Mouse (Mus musculus): ENCODE measurements around the gene Cpped1. TPM values are rescaled to one million over a fixed set of nuclear protein-coding genes. Genes with fewer than 3 reads are reported as not detected.

The Cpped1 gene
- polyA plus RNA-seq, 1 experiment from 2014 or later: 43.6 TPM

DNA sequence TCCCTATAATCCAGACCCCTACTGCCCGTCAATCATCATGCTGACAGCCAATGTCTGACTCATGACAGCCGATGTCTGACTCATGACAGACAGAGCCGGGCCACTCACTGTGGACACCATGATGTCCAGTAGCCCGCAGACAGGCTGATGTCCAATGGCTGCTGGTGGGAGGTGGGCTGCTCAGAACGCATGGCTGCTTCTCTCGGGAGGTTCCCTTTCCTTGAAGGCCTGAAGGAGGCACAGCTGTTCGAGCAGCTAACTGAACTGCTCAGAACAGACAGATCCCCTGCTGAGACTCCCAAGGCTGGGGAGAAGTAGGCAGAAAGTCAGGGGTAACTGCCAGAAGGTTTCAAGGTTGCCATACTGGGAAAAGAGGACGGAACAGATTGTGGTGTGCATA, 97.1 kb downstream of the Cpped1 start:
- 70% methylated on average over 8 of the region's 8 CpGs for WGBS
- Histone ChIP-seq H3K27me3 (ENCODE audit: control insufficient read depth, insufficient read depth, low read length) (no peaks in the 10 kb centered on the region), H3K9ac (ENCODE audit: low read length) (no peak overlapping the region), H3K27ac (replicated peaks in 1 of 2; ENCODE audit: control insufficient read depth in 1 of 2, insufficient read depth in 1 of 2, low read depth in 2 of 2, low read length in 2 of 2) (no peak overlapping the region), H3K4me3 (ENCODE audit: control insufficient read depth in 1 of 2, insufficient read depth in 1 of 2, low read depth in 1 of 2, low read length in 2 of 2) (no peak overlapping the region), H3K4me2 (ENCODE audit: low read length) (no peak overlapping the region), H3K4me1 (ENCODE audit: control insufficient read depth in 2 of 2, insufficient read depth in 2 of 2, low read length in 2 of 2) (no peaks in the 10 kb centered on the region), H3K36me3 (ENCODE audit: control insufficient read depth, insufficient read depth, low read length) (no peaks in the 10 kb centered on the region), H3K9me3 (ENCODE audit: control insufficient read depth, low read length) (no peaks in the 10 kb centered on the region)
- no peak for ATAC-seq (ENCODE audit: insufficient number of reproducible peaks, insufficient read depth, low FRiP score, low read depth)

DNA sequence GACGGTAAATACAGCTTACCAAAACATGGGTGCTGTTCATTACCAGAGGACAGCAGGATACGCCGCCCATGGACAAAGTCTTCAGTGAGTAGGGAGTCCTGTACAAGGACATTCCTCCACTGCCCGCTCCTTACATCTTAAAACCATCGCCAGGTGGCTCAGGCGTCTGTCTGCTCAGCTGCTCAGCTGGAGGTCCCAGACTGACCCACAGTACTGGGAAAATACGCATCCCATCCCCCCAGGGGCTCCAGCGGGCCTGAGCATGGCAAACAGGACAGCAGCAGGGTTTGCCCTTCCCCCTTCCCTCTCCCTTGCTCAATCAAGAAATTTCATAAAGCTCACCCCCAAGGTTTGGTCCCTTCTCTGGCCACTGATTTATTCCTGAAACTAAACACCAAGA, 99.6 kb downstream of the Cpped1 start:
- Histone ChIP-seq H3K36me3 (ENCODE audit: control insufficient read depth, insufficient read depth, low read length) (peaks cover 4% of the 10 kb centered on the region; the same call in 1 of the 2 replicates), H3K4me1 (ENCODE audit: control insufficient read depth in 2 of 2, insufficient read depth in 2 of 2, low read length in 2 of 2) (no peaks in the 10 kb centered on the region), H3K4me3 (ENCODE audit: control insufficient read depth in 1 of 2, insufficient read depth in 1 of 2, low read depth in 1 of 2, low read length in 2 of 2) (no peak overlapping the region), H3K27ac (replicated peaks in 1 of 2; ENCODE audit: control insufficient read depth in 1 of 2, insufficient read depth in 1 of 2, low read depth in 2 of 2, low read length in 2 of 2) (no peak overlapping the region), H3K9me3 (ENCODE audit: control insufficient read depth, low read length) (no peaks in the 10 kb centered on the region), H3K9ac (ENCODE audit: low read length) (no peak overlapping the region), H3K4me2 (ENCODE audit: low read length) (no peak overlapping the region), H3K27me3 (ENCODE audit: control insufficient read depth, insufficient read depth, low read length) (no peaks in the 10 kb centered on the region)
- ATAC-seq (ENCODE audit: insufficient number of reproducible peaks, insufficient read depth, low FRiP score, low read depth): no peak
- WGBS: 54% methylated on average over 8 of the region's 8 CpGs

DNA sequence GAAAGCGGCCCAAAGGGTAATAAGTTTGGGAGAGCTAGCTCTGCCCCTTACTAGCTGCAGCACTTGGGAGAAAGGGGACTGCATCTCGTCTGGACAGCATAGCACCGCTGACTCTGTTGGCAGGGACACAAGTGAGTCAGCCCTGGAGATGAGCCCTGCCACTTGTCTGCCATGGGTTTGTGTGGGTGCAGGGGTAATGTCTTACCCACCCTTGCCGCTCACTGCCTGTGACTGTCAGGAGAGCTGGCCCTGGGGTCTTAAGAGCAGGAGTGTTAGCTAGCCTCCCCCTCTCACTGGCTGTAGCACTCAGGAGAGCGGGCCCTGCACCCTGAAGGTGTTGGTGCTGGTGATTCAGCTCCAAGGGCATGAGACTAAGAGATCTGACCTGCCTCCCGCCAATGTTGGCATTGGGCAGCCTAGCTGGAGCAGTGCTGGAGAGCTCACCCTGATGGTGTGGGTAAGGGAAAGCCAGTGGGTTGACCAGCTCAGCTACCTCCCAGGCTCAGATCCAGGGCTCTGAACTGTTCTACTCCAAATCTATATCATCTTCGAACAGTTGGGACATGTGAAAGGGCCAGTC, 107.2 kb downstream of the Cpped1 start:
- Histone ChIP-seq H3K9me3 (ENCODE audit: control insufficient read depth, low read length) (no peaks in the 10 kb centered on the region), H3K36me3 (ENCODE audit: control insufficient read depth, insufficient read depth, low read length) (peaks cover 21% of the 10 kb centered on the region), H3K9ac (ENCODE audit: low read length) (no peak overlapping the region), H3K4me1 (ENCODE audit: control insufficient read depth in 2 of 2, insufficient read depth in 2 of 2, low read length in 2 of 2) (no peaks in the 10 kb centered on the region), H3K27me3 (ENCODE audit: control insufficient read depth, insufficient read depth, low read length) (no peaks in the 10 kb centered on the region), H3K4me3 (ENCODE audit: control insufficient read depth in 1 of 2, insufficient read depth in 1 of 2, low read depth in 1 of 2, low read length in 2 of 2) (no peak overlapping the region), H3K27ac (replicated peaks in 1 of 2; ENCODE audit: control insufficient read depth in 1 of 2, insufficient read depth in 1 of 2, low read depth in 2 of 2, low read length in 2 of 2) (no peak overlapping the region), H3K4me2 (ENCODE audit: low read length) (no peak overlapping the region)
- 81% methylated on average over 7 of the region's 7 CpGs for WGBS
- ATAC-seq (ENCODE audit: insufficient number of reproducible peaks, insufficient read depth, low FRiP score, low read depth): 0 out of 2 replicates have a peak, but pooled peaks have one; percentile 3

DNA sequence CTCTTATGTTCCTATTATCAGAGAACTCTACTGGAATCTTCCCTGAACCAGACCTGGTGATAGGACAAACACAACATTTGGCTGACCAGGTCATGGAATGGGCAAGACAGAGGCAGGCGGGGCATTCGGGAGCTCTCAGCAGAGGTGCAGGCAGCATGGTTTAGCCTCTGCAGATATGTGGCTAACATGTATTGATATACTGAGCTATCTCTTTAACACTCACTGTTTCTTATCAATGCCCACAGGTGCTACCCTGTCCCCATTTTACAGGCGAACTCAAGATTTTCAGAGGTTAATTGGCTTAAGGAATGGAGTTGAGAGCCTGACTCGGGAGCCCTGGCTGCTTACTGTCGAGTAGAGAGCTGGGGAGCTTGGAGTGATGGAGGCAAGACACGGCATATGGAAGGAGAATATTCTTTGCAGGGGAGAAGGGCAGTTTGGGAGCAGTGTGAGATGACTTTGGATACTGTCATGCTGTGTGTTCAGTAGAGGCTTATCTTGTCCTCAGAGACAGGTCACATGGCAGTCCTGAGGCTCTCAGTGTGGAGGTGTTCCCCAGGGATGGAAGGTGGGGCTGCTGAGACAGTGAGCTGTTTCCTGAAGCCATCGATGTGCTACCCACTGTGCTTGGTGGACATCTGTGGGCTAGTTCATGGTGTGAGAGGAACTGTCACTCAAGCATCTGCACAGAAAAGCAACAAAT, 113.3 kb downstream of the Cpped1 start:
- peaks cover 3 to 6% of the 10 kb centered on the region in 2 experiments; a peak in 2 of 4 replicates for H3K4me1 ChIP-seq (ENCODE audit: control insufficient read depth in 2 of 2, insufficient read depth in 2 of 2, low read length in 2 of 2)
- H3K9me3 ChIP-seq (ENCODE audit: control insufficient read depth, low read length): peaks cover 8% of the 10 kb centered on the region; the same call in 1 of the 2 replicates
- H3K4me3 ChIP-seq (ENCODE audit: control insufficient read depth in 1 of 2, insufficient read depth in 1 of 2, low read depth in 1 of 2, low read length in 2 of 2): no peak overlapping the region
- H3K27ac ChIP-seq (replicated peaks in 1 of 2; ENCODE audit: control insufficient read depth in 1 of 2, insufficient read depth in 1 of 2, low read depth in 2 of 2, low read length in 2 of 2): no peak overlapping the region
- ATAC-seq (ENCODE audit: insufficient number of reproducible peaks, insufficient read depth, low FRiP score, low read depth): no peak
- no peak overlapping the region for H3K9ac ChIP-seq (ENCODE audit: low read length)
- H3K4me2 ChIP-seq (ENCODE audit: low read length): no peak overlapping the region
- 41% methylated on average over 7 of the region's 7 CpGs for WGBS
- H3K27me3 ChIP-seq (ENCODE audit: control insufficient read depth, insufficient read depth, low read length): no peaks in the 10 kb centered on the region
- H3K36me3 ChIP-seq (ENCODE audit: control insufficient read depth, insufficient read depth, low read length): no peaks in the 10 kb centered on the region

DNA sequence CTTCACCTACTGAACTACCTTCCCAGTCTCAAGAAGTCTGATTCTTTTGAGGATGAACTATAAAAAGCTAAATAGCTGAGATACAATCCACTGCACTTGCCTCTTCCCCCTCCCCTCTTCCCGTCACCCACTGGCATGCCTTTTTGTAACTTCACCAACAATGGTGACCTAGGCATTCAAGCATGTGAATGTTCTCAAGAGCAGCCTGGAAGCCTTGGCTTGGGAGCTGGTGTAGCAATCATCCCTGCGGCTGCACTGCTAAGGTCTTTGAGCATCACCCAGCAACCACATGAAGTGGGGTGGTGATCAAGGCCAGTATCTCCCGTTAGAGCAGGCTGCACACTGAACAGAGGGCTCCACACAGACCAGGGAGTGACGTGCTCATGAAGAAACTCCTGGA, 114.6 kb downstream of the Cpped1 start:
- no peak overlapping the region for H3K9ac ChIP-seq (ENCODE audit: low read length)
- WGBS: 71% methylated on average over 4 of the region's 4 CpGs
- H3K36me3 ChIP-seq (ENCODE audit: control insufficient read depth, insufficient read depth, low read length): no peaks in the 10 kb centered on the region
- H3K27ac ChIP-seq (replicated peaks in 1 of 2; ENCODE audit: control insufficient read depth in 1 of 2, insufficient read depth in 1 of 2, low read depth in 2 of 2, low read length in 2 of 2): no peak overlapping the region
- no peak overlapping the region for H3K4me2 ChIP-seq (ENCODE audit: low read length)
- peaks cover 4 to 6% of the 10 kb centered on the region in 2 experiments; a peak in 3 of 4 replicates for H3K4me1 ChIP-seq (ENCODE audit: control insufficient read depth in 2 of 2, insufficient read depth in 2 of 2, low read length in 2 of 2)
- H3K9me3 ChIP-seq (ENCODE audit: control insufficient read depth, low read length): peaks cover 8% of the 10 kb centered on the region; the same call in 1 of the 2 replicates
- no peak for ATAC-seq (ENCODE audit: insufficient number of reproducible peaks, insufficient read depth, low FRiP score, low read depth)
- no peak overlapping the region for H3K4me3 ChIP-seq (ENCODE audit: control insufficient read depth in 1 of 2, insufficient read depth in 1 of 2, low read depth in 1 of 2, low read length in 2 of 2)
- H3K27me3 ChIP-seq (ENCODE audit: control insufficient read depth, insufficient read depth, low read length): no peaks in the 10 kb centered on the region

DNA sequence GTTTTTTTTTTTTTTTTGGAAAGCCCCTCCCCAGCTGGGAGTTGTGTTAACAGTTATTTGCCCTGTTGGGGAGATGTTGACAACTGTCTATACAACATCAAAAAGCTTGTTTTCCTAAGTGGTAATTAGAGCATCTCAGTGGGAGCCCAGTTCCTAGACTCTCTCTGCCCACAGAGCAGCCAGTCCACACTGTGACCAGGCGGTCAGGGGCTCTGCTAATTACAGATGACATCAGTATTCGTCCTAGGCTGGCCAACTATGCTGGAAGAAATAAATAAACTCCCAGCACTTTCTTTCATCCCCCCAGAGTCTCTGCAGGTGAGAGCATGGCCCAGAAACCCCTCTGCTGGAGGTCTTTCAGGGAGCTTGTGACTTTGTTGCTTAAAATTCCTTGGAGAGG, 115.9 kb downstream of the Cpped1 start:
- H3K27me3 ChIP-seq (ENCODE audit: control insufficient read depth, insufficient read depth, low read length): no peaks in the 10 kb centered on the region
- ATAC-seq (ENCODE audit: insufficient number of reproducible peaks, insufficient read depth, low FRiP score, low read depth): no peak
- peaks cover 5 to 6% of the 10 kb centered on the region in 2 experiments; a peak in 3 of 4 replicates for H3K4me1 ChIP-seq (ENCODE audit: control insufficient read depth in 2 of 2, insufficient read depth in 2 of 2, low read length in 2 of 2)
- H3K4me2 ChIP-seq (ENCODE audit: low read length): no peak overlapping the region
- H3K4me3 ChIP-seq (ENCODE audit: control insufficient read depth in 1 of 2, insufficient read depth in 1 of 2, low read depth in 1 of 2, low read length in 2 of 2): no peak overlapping the region
- whole genome bisulfite sequencing: 50% methylated on average over 2 of the region's 2 CpGs
- H3K36me3 ChIP-seq (ENCODE audit: control insufficient read depth, insufficient read depth, low read length): no peaks in the 10 kb centered on the region
- H3K9me3 ChIP-seq (ENCODE audit: control insufficient read depth, low read length): peaks cover 8% of the 10 kb centered on the region; the same call in 1 of the 2 replicates
- H3K27ac ChIP-seq (replicated peaks in 1 of 2; ENCODE audit: control insufficient read depth in 1 of 2, insufficient read depth in 1 of 2, low read depth in 2 of 2, low read length in 2 of 2): no peak overlapping the region
- no peak overlapping the region for H3K9ac ChIP-seq (ENCODE audit: low read length)

DNA sequence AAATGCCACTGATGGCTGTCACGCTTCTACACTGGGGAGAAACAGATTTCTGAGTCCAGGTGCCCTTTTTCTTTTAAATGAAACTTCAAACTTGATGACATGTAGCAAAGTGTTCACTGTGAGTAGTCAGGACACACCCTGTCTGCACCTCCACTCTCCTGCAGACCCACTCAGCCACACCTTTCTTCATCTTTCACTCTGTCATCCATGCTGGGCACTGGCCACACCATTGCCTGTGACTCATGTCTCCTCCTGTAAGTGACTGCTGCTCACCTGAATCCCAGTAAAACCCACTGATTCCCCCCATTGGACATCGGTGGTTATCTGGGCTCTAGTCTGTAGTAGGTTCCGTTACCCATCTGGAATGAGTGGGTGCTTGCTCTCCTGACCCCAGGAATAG, 118.8 kb downstream of the Cpped1 start:
- no peak overlapping the region for H3K9ac ChIP-seq (ENCODE audit: low read length)
- 74% methylated on average over 3 of the region's 3 CpGs for WGBS
- no peaks in the 10 kb centered on the region for H3K27me3 ChIP-seq (ENCODE audit: control insufficient read depth, insufficient read depth, low read length)
- no peaks in the 10 kb centered on the region for H3K36me3 ChIP-seq (ENCODE audit: control insufficient read depth, insufficient read depth, low read length)
- no peak overlapping the region for H3K4me2 ChIP-seq (ENCODE audit: low read length)
- H3K27ac ChIP-seq (replicated peaks in 1 of 2; ENCODE audit: control insufficient read depth in 1 of 2, insufficient read depth in 1 of 2, low read depth in 2 of 2, low read length in 2 of 2): no peak overlapping the region
- H3K4me3 ChIP-seq (ENCODE audit: control insufficient read depth in 1 of 2, insufficient read depth in 1 of 2, low read depth in 1 of 2, low read length in 2 of 2): no peak overlapping the region
- H3K9me3 ChIP-seq (ENCODE audit: control insufficient read depth, low read length): peaks cover 8% of the 10 kb centered on the region; the same call in 1 of the 2 replicates
- H3K4me1 ChIP-seq (ENCODE audit: control insufficient read depth in 2 of 2, insufficient read depth in 2 of 2, low read length in 2 of 2): peaks cover 0 to 7% of the 10 kb centered on the region in 2 experiments; a peak in 2 of 4 replicates
- ATAC-seq (ENCODE audit: insufficient number of reproducible peaks, insufficient read depth, low FRiP score, low read depth): no peak

Measured in heart, embryonic 14.5 days (tissue).